Mouse (Mus musculus) embryonic facial prominence, embryonic 14.5 days (tissue): ENCODE data around the gene Nat14. TPM values are rescaled to one million over a fixed set of nuclear protein-coding genes. Genes with fewer than 3 reads are reported as not detected.

Experiments
- ATAC-seq: fragments of 200-750 bp; cut with Nextera tagmentation; 2 replicates; pipeline ENCODE4 v1.8.0; 2017; ENCODE audit warnings: low read depth, moderate number of reproducible peaks, moderate TSS enrichment
- DNase-seq: peaks from one replicate; pipeline ENCODE4 v3.0.0-alpha.2; 2015; ENCODE audit warnings: low spot score
- H3K27ac ChIP-seq: fragments of 300-500 bp; sonication (generic); replicated peaks from 2 replicates; pipeline ENCODE4 v1.5.1; 2014; ENCODE audit warnings: low read depth, mild to moderate bottlenecking, low read length, moderate library complexity
- H3K27me3 ChIP-seq: fragments of 300-500 bp; sonication (generic); replicated peaks from 2 replicates; pipeline ENCODE4 v1.6.1; 2014; ENCODE audit warnings: low read length; ENCODE audit not compliant: control insufficient read depth, insufficient read depth
- H3K36me3 ChIP-seq: fragments of 300-500 bp; sonication (generic); 2 replicates; pipeline ENCODE4 v1.6.1; 2014; ENCODE audit warnings: low read length, mixed read lengths; ENCODE audit not compliant: control insufficient read depth, insufficient read depth
- H3K4me1 ChIP-seq: fragments of 300-500 bp; sonication (generic); 2 replicates; pipeline ENCODE4 v1.6.1; 2014; ENCODE audit warnings: antibody characterized with exemption, low read length; ENCODE audit not compliant: control insufficient read depth, insufficient read depth
- H3K4me2 ChIP-seq: fragments of 300-500 bp; sonication (generic); 2 replicates; pipeline ENCODE4 v1.6.1; 2014; ENCODE audit warnings: low read depth, mild to moderate bottlenecking, low read length, moderate library complexity, mixed read lengths
- H3K4me3 ChIP-seq: fragments of 300-500 bp; sonication (generic); 2 replicates; pipeline ENCODE4 v1.5.1; 2014; ENCODE audit warnings: low read depth, mild to moderate bottlenecking, low read length
- H3K9ac ChIP-seq: fragments of 300-500 bp; sonication (generic); 2 replicates; pipeline ENCODE4 v1.6.1; 2014; ENCODE audit warnings: low read depth, mild to moderate bottlenecking, low read length, moderate library complexity, mixed read lengths
- H3K9me3 ChIP-seq: fragments of 300-500 bp; sonication (generic); 2 replicates; pipeline ENCODE4 v1.6.1; 2016; ENCODE audit warnings: low read length; ENCODE audit not compliant: control insufficient read depth
- WGBS: fragments of 180-500 bp; shearing (Covaris S2); extraction: QIAGEN DNeasy Blood & Tissue Kit; methylation state at CpG from one replicate; pipeline ENCODE4 v1.1.7; 2014; 5-methylcytosine and 5-hydroxymethylcytosine counted together
- polyA plus RNA-seq: library from polyadenylated mRNA; unstranded; fragments of >200 nt; fragmentation: Nextera tagmentation; extraction: Ambion mirVana; gene quantifications from 2 replicates; pipeline ENCODE4 v1.2.1, GENCODE M21; 2014

Nat14 gene
- polyA plus RNA-seq, 1 experiment from 2014 or later, result 1.9 TPM

DNA sequence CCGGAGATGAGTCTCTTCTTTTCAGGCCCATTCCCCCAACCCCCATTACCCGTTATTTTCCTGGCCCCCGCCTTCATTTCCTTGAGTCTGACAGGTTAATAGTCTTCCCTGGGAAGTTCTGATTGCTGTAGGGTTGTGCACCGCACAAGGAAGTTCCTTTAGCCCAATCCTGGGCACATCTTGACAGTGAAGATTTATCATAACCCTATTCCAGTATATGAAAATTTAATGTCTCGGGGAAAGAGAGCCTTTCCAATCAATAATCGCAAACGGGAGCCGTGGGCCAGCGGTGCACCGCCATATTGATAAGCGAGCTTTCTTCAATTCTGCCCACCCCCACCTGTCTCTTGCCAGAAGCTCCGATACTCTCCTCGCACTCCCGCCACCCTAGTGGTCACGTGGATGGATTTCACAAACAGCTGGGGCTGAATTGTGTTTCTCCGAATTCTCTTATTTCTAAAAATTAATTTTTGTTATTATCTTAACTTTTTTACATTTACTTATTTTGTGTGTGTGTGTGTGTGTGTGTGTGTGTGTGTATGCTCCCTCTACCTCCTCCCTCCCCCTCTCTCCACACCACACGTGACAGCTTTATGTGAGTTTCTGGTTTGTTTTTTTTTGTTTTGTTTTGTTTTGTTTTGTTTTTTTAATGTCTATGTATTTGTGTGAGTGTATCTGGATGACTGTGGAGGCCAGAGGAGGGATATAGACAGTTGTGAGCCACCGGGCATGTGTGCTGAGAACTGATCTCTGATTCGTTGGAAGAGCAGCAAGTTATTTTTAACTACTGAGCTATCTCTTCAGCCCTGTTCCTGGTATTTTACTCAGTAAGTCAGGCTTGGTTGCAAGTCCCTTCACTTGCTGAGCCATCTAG is 21.9 kb upstream of the Nat14 start:
- Histone ChIP-seq H3K4me1 (no peaks in the 10 kb centered on the region), H3K9ac (peak overlapping the region; percentile 11), H3K9me3 (peaks cover 4% of the 10 kb centered on the region; the same call in 1 of the 2 replicates), H3K36me3 (no peaks in the 10 kb centered on the region), H3K4me3 (peak overlapping the region; percentile 24), H3K4me2 (peak overlapping the region; percentile 54), H3K27ac (no peak overlapping the region), H3K27me3 (peaks cover 3% of the 10 kb centered on the region; the same call in 1 of the 2 replicates)
- ATAC-seq, result no peak; the same call in 1 of the 2 replicates
- peak; percentile 55 for DNase-seq
- WGBS, result 5% methylated on average over 19 of the region's 19 CpGs

DNA sequence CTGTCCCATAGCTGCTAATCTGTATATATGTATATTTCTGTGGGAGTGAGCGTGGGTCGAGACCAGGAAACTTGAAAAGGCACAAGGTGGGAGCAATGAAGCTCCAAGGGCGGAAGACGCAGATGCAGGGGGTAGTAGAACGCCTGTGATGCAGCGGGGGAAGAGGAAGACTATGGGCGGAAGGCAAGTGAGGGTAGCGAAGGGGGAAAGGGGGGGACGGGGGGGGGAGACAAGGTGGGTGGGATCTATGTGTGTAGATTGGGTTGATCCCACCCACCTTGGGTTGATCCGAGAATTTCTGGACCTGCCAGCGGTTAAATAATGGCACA is 21.3 kb upstream of the Nat14 start:
- WGBS, result 29% methylated on average over 11 of the region's 11 CpGs
- DNase-seq (no peak), ATAC-seq (no peak)
- H3K4me1 ChIP-seq, result no peaks in the 10 kb centered on the region
- peak overlapping the region; percentile 54 for H3K4me2 ChIP-seq
- H3K27ac ChIP-seq, result no peak overlapping the region
- peak overlapping the region; percentile 24 for H3K4me3 ChIP-seq
- no peaks in the 10 kb centered on the region for H3K36me3 ChIP-seq
- 0 out of 2 replicates have a peak overlapping the region, but pooled peaks have one; percentile 5 for H3K9ac ChIP-seq
- peaks cover 4% of the 10 kb centered on the region; the same call in 1 of the 2 replicates for H3K9me3 ChIP-seq
- H3K27me3 ChIP-seq, result peaks cover 3% of the 10 kb centered on the region; the same call in 1 of the 2 replicates

DNA sequence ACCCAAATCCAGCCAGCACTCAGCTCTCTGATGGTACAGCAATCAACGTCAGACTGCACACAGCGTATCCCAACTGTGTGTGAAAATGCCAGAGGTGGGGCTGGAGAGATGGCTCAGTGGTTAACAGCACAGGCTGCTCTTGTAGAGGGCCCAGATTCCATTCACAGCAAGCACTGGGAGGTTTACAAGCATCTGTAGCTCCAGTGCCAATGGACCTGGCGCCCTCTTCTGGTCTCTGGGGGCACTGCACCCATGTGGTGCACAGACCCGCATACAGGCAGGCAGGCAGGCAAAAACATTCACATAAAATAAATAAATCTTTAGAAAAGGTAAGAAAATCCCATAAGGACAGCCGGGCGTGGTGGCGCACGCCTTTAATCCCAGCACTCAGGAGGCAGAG is 20.7 kb upstream of the Nat14 start:
- no peak overlapping the region for H3K27ac ChIP-seq
- no peaks in the 10 kb centered on the region for H3K4me1 ChIP-seq
- no peak overlapping the region for H3K9ac ChIP-seq
- no peak overlapping the region for H3K4me2 ChIP-seq
- H3K27me3 ChIP-seq, result peaks cover 3% of the 10 kb centered on the region; the same call in 1 of the 2 replicates
- 46% methylated on average over 8 of the region's 8 CpGs for WGBS
- H3K4me3 ChIP-seq, result no peak overlapping the region
- peaks cover 4% of the 10 kb centered on the region; the same call in 1 of the 2 replicates for H3K9me3 ChIP-seq
- DNase-seq (no peak), ATAC-seq (no peak)
- no peaks in the 10 kb centered on the region for H3K36me3 ChIP-seq

DNA sequence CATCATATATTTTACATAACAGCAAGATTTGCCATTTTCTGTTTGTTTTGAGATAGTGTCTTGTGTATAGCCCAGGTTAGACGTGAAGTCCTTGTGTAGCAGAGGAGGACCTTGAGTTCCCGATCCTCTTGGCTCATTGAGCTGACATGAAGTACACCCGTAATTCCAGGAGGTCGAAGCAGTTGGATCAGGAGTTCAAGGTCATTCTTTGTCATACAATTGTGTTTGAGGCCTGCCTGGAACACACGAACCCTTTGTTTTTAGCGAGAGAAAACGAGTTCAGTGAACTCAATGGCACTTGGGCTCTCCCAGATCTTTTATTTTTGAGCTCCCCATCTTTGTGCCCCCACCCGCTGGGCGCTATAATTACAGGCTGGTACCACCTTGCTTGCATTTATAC is 19.4 kb upstream of the Nat14 start:
- Histone ChIP-seq H3K9ac (no peak overlapping the region), H3K4me1 (no peaks in the 10 kb centered on the region), H3K4me2 (no peak overlapping the region), H3K27ac (no peak overlapping the region), H3K9me3 (peaks cover 4% of the 10 kb centered on the region; the same call in 1 of the 2 replicates), H3K27me3 (peaks cover 3% of the 10 kb centered on the region; the same call in 1 of the 2 replicates), H3K36me3 (no peaks in the 10 kb centered on the region), H3K4me3 (no peak overlapping the region)
- ATAC-seq, result no peak
- WGBS, result 84% methylated on average over 9 of the region's 9 CpGs
- no peak for DNase-seq

DNA sequence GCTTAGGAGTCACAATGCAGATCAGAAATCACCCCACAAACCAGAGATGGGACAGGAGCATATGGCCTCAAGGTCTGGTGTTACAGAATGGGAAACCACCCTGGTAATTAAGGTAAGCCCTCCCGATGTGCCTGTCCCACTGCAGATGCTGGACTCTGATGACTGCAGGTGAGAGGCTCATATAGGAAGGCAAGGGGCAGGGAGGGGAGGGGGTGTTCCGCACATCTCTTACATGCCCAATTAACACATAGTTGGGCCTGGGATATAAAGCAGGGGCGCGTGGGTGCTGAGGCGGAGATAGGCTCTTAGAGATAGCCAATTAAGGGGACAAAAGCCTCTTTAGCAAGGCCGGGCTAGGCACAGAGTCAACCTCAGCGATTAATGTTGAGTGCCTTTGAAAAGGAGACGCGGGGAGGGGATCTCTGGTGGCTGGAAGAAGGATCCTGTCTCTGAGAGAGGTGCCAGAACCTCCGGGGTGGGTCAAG is 15.3 kb upstream of the Nat14 start, which contains the start of gene Gm36210:
Gm36210 (minus strand) TSS at position 51 of the 485 bp plus-strand sequence.
- H3K36me3 ChIP-seq, result no peaks in the 10 kb centered on the region
- no peaks in the 10 kb centered on the region for H3K4me1 ChIP-seq
- no peak within 1 kb of the TSS for H3K4me2 ChIP-seq
- ATAC-seq, result no peak
- H3K4me3 ChIP-seq, result no peak within 1 kb of the TSS
- H3K27me3 ChIP-seq, result no peaks in the 10 kb centered on the region
- no peak within 1 kb of the TSS for H3K9ac ChIP-seq
- DNase-seq, result no peak
- WGBS, result 75% methylated on average over 10 of the region's 10 CpGs
- H3K9me3 ChIP-seq, result no peaks in the 10 kb centered on the region
- no peak within 1 kb of the TSS for H3K27ac ChIP-seq

DNA sequence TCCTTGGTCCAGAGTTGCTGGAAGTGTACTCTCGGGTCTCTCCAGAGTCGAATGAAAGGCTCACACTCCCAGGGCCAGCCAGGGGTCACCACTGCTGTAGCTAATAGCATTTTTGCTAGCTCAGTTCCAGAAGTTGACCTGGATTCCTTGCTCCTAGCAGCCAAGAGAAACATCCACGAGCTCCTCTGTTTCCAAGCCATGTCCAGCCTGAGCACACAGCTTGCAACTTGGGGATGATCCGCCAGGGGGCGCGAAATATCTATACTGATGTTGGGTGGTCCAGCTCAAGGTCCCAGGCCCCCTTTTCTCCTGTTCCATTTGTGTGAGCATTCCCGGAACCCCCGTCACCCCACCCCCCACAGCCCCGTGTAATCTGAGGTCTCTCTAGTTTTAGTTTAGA is 10.3 kb upstream of the Nat14 start:
- Histone ChIP-seq H3K27me3 (no peaks in the 10 kb centered on the region), H3K9ac (no peak overlapping the region), H3K27ac (0 out of 2 replicates have a peak overlapping the region, but pooled peaks have one; percentile 1), H3K4me1 (peaks cover 10% of the 10 kb centered on the region), H3K36me3 (no peaks in the 10 kb centered on the region), H3K4me3 (no peak overlapping the region), H3K9me3 (no peaks in the 10 kb centered on the region), H3K4me2 (no peak overlapping the region)
- ATAC-seq (no peak), DNase-seq (peak; percentile 52)
- WGBS, result 22% methylated on average over 9 of the region's 9 CpGs

DNA sequence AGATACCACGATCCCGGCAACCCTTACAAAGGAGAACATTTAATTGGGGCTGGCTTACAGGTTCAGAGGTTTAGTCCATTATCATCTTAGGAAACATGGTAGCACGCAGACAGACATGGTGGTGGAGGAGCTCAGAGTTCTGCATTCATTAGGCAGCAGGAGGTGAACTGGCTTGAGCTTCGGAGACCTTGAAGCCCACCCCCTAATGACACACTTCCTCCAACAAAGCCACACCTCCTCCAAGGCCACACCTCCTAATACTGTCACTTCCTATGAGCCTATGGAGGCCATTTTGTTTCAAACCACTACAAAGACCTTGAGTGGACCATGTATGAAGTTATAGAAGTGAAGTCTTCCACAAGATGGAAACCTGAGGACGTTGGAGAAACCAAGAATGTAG is 9.6 kb upstream of the Nat14 start:
- Histone ChIP-seq H3K4me1 (peaks cover 11% of the 10 kb centered on the region), H3K9ac (no peak overlapping the region), H3K4me3 (no peak overlapping the region), H3K9me3 (no peaks in the 10 kb centered on the region), H3K27me3 (no peaks in the 10 kb centered on the region), H3K27ac (no peak overlapping the region), H3K36me3 (0 out of 2 replicates have a peak, but pooled peaks cover under 1% of the 10 kb centered on the region), H3K4me2 (no peak overlapping the region)
- ATAC-seq, result no peak
- 66% methylated on average over 5 of the region's 5 CpGs for WGBS
- DNase-seq, result no peak

DNA sequence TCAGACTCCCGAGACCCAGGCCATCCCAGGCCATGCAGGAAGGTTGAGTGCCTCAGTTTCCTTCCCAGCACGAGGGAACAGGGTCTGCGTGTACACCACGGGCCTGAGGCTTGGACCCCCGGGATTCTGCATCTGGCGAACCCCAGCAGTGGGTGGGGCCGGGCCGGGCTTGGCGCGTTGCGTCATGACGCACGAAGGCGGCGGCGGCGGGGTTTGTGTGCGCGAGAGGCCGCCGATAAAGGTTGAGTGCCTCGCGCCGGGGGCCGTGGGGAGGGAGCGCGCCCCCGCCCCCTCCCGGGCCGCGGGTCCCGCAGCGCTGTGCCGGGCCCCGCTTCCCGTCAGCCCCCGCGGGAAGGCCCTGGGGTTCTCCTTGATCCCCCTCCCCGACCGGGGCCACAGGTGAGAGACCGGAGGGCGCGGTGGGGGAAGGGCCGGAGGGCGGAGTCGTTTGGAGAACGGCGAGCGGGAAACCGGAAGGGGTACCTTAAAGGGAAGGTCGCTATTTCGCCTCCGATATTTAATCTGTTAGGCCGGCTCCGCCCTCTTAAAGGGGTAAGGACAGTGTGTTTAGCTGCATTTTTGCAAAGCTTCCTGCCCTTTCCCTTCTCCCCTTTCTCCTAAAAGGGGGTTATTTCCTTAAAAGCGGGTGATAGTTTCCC is 6.7 kb upstream of the Nat14 start, which contains the start of gene Zfp628:
Zfp628 (plus strand) TSS at position 211 of the 659 bp plus-strand sequence.
- WGBS, result under 1% methylated on average over 21 of the region's 56 CpGs
- Histone ChIP-seq H3K9ac (peak within 1 kb of the TSS; percentile 79), H3K4me1 (peaks cover 11% of the 10 kb centered on the region), H3K9me3 (no peaks in the 10 kb centered on the region), H3K4me2 (peak within 1 kb of the TSS; percentile 61), H3K36me3 (peaks cover 29% of the 10 kb centered on the region), H3K27me3 (no peaks in the 10 kb centered on the region), H3K27ac (peak within 1 kb of the TSS; percentile 96), H3K4me3 (peak within 1 kb of the TSS; percentile 53)
- DNase-seq, result peak; percentile 96
- ATAC-seq, result peak; percentile 91
